Mouse (Mus musculus) C3H10T1/2 (cell line): ENCODE results near the gene Ptdss2. TPM values are rescaled to one million over a fixed set of nuclear protein-coding genes. Genes with fewer than 3 reads are reported as not detected.

Experiments used
- polyA plus RNA-seq, 2 experiments: library from polyadenylated mRNA; unstranded; fragments of >200 nt; fragmentation: generic; extraction: Trizol; gene quantifications; one replicate each; pipeline ENCODE4 v1.2.1; 2012; ENCODE audit warnings: missing spikeins in 2 of 2

The Ptdss2 gene
- polyA plus RNA-seq = 10 to 100 TPM; 18.4 to 33.3 TPM

DNA sequence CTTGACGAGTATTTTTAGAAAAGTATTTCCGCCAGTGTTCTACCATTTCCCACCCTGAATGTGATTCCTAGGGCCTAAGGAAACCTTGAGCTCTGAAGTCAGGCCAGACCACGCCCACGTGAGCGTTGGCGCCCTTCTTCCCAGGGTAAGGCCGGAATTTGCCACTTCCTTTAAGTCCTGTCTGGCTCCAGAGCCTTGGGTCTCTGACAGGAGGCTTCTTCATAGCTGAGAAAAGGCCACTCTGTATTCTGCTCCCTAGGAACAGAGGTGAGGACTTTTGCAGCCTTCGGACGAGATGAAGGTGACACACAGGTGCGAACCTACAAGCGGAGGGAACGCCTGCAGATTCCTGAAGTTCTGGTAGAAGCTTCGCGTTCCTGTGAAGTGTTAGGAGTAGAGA, at the start of gene Ptdss2:
Gene Ptdss2 (plus strand): TSS at position 138 of the 400 bp plus-strand sequence.

DNA sequence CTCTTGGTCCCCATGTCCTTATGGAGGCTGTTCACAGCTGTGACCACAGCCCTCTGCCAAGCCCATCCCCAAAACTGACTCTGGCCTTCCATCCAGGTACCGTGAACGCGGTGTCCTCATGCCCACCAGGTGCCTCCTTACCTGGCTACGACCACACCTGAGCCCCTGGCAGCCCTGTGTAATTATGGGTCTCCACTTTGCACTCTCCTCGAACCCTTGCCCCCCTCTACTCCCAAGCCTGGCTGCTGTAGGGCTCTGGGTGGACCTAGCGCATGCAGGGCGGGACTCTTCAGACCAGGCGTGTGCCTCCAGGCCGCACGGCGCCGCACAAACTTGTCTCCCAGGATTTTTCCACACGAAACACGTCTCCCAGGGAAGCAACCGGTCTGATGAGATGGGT, 44.3 kb upstream of the Ptdss2 start, which contains the start of gene Pkp3:
Gene Pkp3 (plus strand): TSS at position 378 of the 400 bp plus-strand sequence.

GRCm38 (mm10) chr7:141099911-141100691, 22.1 kb upstream of the Ptdss2 start, which contains the start of gene Sigirr:
Sigirr (minus strand) TSS chr7:141100572.

GRCm38 (mm10) chr7:141117636-141118035, 4.5 kb upstream of the Ptdss2 start, which contains the start of gene Ano9:
Ano9 (minus strand) TSS chr7:141117806.

GRCm38 (mm10) chr7:141172116-141173006, 50.2 kb downstream of the Ptdss2 start, which contains the start of gene Rnh1:
Rnh1 (minus strand) TSS chr7:141172857.

DNA sequence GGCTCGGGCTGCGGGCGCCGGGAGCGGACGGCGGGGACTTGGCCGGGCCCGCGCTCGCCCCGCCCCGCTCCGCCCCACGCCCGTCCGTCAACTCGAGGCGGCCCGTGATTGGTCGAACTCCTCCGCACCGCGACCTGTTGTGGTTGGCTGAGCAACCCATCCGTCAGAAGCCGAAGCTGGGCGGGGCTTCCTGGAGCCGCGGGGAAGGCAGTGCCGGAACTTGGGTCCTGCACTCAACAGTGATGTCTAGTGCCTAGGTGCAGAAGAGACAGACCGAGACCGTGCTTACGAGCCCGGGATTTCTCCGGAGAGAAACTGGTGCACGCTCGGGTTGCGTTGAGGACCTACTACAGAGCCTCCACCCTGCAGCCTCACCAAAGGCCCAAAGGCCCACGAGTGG, 71.8 kb downstream of the Ptdss2 start, which contains the start of the genes Hras and Lrrc56:
Gene Hras (minus strand): TSS at position 58 of the 400 bp plus-strand sequence.
Gene Lrrc56 (plus strand): TSS at position 210 of the 400 bp plus-strand sequence.

Other genes starting within 250 kb of the Ptdss2 start
- gene Psmd13, start 240.4 kb upstream of the Ptdss2 start, polyA plus RNA-seq = 100 to 1,000 TPM in 1 of 2 experiments, 10 to 100 TPM in 1; 91.3 to 207 TPM
- 10 to 100 TPM in 1 of 2 experiments, 1 to 10 TPM in 1; 7.5 to 19.5 TPM for gene Sirt3, start 240.1 kb upstream of the Ptdss2 start, polyA plus RNA-seq
- gene Cox8b, start 221.9 kb upstream of the Ptdss2 start, polyA plus RNA-seq = not detected
- gene Nlrp6, start 201.5 kb upstream of the Ptdss2 start, polyA plus RNA-seq = under 1 TPM in 1 of 2 experiments, not detected in 1; 0.02 TPM
- 10 to 100 TPM; 13.7 to 29.8 TPM for gene Pgghg, start 181.0 kb upstream of the Ptdss2 start, polyA plus RNA-seq
- 1 to 10 TPM in 1 of 2 experiments, under 1 TPM in 1; 0.25 to 2.7 TPM for gene Ifitm5, start 172.1 kb upstream of the Ptdss2 start, polyA plus RNA-seq
- gene Gm45717, start 166.4 kb upstream of the Ptdss2 start, polyA plus RNA-seq = under 1 TPM; 0.14 to 0.58 TPM
- 1,000 to 10,000 TPM; 1,155 to 1,564 TPM for gene Ifitm2, start 166.4 kb upstream of the Ptdss2 start, polyA plus RNA-seq
- gene Ifitm1, start 155.2 kb upstream of the Ptdss2 start, polyA plus RNA-seq = 10 to 100 TPM; 12.2 to 27.4 TPM
- 1,000 to 10,000 TPM; 1,553 to 1,705 TPM for gene Ifitm3, start 111.6 kb upstream of the Ptdss2 start, polyA plus RNA-seq
- 1 to 10 TPM; 2.5 to 4.3 TPM for gene Ifitm6, start 104.5 kb upstream of the Ptdss2 start, polyA plus RNA-seq
- not detected for gene Gm17387, start 93.3 kb upstream of the Ptdss2 start, polyA plus RNA-seq
- gene B4galnt4, start 61.3 kb upstream of the Ptdss2 start, polyA plus RNA-seq = 1 to 10 TPM; 3.9 to 4.3 TPM
- gene Pkp3, start 44.2 kb upstream of the Ptdss2 start, polyA plus RNA-seq = 1 to 10 TPM; 1.8 to 6.9 TPM
- 1 to 10 TPM; 3.7 to 6.1 TPM for gene Sigirr, start 21.8 kb upstream of the Ptdss2 start, polyA plus RNA-seq
- gene Ano9, start 4.6 kb upstream of the Ptdss2 start, polyA plus RNA-seq = not detected
- 100 to 1,000 TPM; 241 to 367 TPM for gene Rnh1, start 50.5 kb downstream of the Ptdss2 start, polyA plus RNA-seq
- 100 to 1,000 TPM; 103 to 394 TPM for gene Hras, start 71.6 kb downstream of the Ptdss2 start, polyA plus RNA-seq
- gene Lrrc56, start 71.8 kb downstream of the Ptdss2 start, polyA plus RNA-seq = 1 to 10 TPM; 1.1 to 9.3 TPM
- under 1 TPM; 0.01 to 0.06 TPM for gene Lmntd2, start 91.7 kb downstream of the Ptdss2 start, polyA plus RNA-seq
- 10 to 100 TPM; 18.3 to 22.5 TPM for gene Rassf7, start 93.5 kb downstream of the Ptdss2 start, polyA plus RNA-seq
- gene Phrf1, start 106.4 kb downstream of the Ptdss2 start, polyA plus RNA-seq = 10 to 100 TPM; 37.5 to 55.7 TPM
- gene Irf7, start 144.1 kb downstream of the Ptdss2 start, polyA plus RNA-seq = 1 to 10 TPM in 1 of 2 experiments, under 1 TPM in 1; 0.70 to 6.4 TPM
- under 1 TPM in 1 of 2 experiments, not detected in 1; 0.04 TPM for gene Cdhr5, start 154.4 kb downstream of the Ptdss2 start, polyA plus RNA-seq
- not detected for gene Sct, start 156.8 kb downstream of the Ptdss2 start, polyA plus RNA-seq
- gene Drd4, start 169.6 kb downstream of the Ptdss2 start, polyA plus RNA-seq = under 1 TPM in 1 of 2 experiments, not detected in 1; 0.04 TPM
- 10 to 100 TPM; 21.2 to 45.8 TPM for gene Deaf1, start 205.3 kb downstream of the Ptdss2 start, polyA plus RNA-seq
- 10 to 100 TPM; 27.0 to 32.8 TPM for gene Tmem80, start 205.4 kb downstream of the Ptdss2 start, polyA plus RNA-seq
- 1 to 10 TPM in 1 of 2 experiments, under 1 TPM in 1; 0.15 to 1.3 TPM for gene Eps8l2, start 216.5 kb downstream of the Ptdss2 start, polyA plus RNA-seq